Mouse (Mus musculus): ENCODE measurements around the gene Nsun5.
"Not testable (repeated sequence)": the region's sequence is repeated elsewhere in the genome, so short reads cannot be mapped to it uniquely, and the experiment has no call there.

Nsun5 gene

GRCm38 (mm10) chr5:135369787-135370654, at the start of gene Nsun5:
Gene Nsun5, plus strand, starts transcription at chr5:135369953.
- DNase-seq = peak; percentile 91 to 95

GRCm38 (mm10) chr5:135322197-135322596, 47.6 kb upstream of the Nsun5 start:
- DNase-seq = no peak

- DNase-seq = no peak
These were observed 43.6 kb upstream of the Nsun5 start for GRCm38 (mm10) chr5:135326121-135326659.

GRCm38 (mm10) chr5:135329471-135329870, 40.3 kb upstream of the Nsun5 start:
- no peak for DNase-seq

DNA sequence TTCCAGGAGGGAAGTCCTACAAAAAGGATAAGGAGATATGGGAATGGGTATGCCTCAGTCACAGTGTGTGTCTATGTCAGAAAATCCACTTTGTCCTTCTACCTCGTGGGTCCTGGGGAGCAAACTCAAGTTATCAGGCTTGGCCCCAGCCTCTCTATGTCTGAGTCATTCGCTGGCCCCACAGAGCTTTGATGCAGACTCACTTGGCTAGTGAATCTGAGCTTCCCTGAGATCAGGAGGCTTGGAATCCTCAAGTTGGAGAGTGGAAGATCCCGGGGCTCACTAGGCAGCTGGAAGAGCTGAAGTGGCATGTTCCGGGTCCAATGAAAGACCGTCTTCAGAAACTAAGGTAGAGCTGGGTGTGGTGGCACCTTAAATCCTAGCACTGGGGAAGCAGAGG, 39.6 kb upstream of the Nsun5 start:
- no peak for DNase-seq

DNA sequence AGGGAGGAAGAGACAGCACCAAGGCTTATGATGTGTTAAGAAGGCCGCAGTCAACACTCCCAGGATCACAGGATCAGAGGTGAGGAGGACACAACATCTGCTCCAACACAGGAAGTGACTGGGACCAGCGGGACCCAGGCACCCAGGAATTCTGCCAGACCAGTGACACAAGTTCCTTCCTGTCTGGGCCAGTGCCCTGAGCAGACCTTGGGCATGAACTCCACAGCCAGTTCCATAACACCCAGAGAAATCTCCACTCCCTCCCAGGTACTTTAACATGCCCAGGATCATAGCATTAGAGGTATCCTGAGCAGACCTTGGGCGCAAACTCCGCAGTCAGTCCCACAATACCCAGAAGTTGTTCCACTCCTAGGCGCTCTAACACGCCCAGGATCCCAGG, 38.6 kb upstream of the Nsun5 start:
- DNase-seq = no peak

- peak; percentile 2 to 17 for DNase-seq
These were observed 32.2 kb upstream of the Nsun5 start for GRCm38 (mm10) chr5:135337575-135337974.

GRCm38 (mm10) chr5:135345989-135346388, 23.8 kb upstream of the Nsun5 start:
- no peak for DNase-seq

- no peak for DNase-seq
These were observed 23.3 kb upstream of the Nsun5 start for GRCm38 (mm10) chr5:135346430-135346829.

DNA sequence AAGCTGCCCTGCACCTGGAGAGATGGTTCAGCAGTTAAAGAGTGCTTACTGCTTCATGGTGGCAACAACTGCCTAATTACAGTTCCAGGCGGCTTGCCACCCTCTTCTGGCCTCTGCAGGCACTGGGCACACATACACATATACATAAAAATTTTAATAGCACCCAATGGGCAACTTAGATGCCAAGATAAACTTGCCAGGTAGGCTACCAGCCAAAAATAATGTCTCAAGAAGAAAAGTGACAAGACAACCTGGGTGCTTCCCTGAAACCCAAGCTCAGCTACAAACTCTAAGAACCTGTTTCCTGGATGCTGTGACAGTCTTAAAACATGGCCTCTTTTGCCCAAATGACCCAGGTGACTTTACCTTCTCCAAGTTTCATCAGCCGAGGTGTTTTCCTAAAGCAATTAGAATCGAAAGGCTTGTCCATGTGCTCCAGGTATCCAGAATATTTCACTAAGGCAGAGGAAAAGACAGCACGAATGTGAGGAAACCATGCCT, 22.2 kb upstream of the Nsun5 start:
- no peak for DNase-seq

GRCm38 (mm10) chr5:135349862-135350261, 19.9 kb upstream of the Nsun5 start, which contains the start of gene Fkbp6:
Gene Fkbp6, minus strand, starts transcription at chr5:135350044.
- DNase-seq = no peak

DNA sequence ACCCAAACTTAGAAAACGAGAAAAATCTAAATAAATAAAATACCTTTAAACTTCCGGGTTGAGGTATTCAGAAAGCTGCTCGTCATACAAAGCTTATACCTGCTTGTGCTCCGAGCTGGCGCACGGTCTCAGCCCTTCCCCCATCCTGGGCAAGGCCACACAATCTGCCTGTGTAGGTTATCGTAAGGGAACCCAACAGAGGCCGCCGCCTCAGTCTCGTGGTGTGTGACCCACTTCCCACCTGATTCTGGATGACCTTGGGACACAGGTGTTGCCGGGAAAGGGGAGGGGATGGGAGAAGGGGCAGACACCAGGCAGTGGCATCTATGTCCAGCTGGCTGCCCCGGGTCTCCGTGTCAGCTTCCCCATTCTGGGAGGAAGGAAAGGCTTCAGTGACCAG, 18.1 kb upstream of the Nsun5 start:
- no peak for DNase-seq

DNA sequence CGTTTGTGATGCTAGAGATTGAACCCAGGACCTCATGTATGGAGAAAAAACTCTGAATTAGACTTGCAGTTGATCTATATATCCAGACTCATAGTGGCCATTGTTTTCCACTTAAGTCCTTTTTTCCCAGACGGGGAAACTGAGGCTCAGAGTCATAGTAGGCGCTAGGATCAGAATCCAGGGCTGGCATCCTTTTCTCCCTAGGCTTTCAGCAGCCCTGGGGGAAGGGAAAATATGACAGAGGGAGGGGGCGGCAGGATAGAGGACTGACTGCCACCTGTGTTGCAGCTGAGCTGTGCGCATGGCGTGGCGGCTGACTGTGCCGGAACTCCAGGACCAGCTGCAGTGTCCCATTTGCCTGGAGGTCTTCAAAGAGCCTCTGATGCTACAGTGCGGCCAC, 16.8 kb upstream of the Nsun5 start, which contains the start of gene Trim50:
Gene Trim50 (plus strand): TSS at position 301 of the 400 bp plus-strand sequence.
- DNase-seq = no peak

DNA sequence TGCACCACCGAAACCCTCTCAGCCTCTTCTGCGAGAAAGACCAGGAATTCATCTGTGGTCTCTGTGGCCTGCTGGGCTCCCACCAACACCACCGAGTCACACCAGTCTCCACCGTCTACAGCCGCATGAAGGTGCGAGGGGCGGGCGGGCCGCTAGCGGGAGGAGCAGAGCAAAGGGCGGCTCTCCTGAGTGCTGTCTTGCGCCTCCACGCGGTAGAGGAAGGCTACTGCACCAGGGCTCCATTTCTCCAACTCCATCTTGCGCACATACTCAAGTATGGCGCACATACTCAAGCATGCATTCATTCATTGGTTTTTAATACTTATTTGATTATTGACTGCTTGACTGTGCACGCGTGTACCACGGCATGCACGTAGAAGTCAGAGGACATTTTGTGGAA, 16.2 kb upstream of the Nsun5 start:
- no peak for DNase-seq

DNA sequence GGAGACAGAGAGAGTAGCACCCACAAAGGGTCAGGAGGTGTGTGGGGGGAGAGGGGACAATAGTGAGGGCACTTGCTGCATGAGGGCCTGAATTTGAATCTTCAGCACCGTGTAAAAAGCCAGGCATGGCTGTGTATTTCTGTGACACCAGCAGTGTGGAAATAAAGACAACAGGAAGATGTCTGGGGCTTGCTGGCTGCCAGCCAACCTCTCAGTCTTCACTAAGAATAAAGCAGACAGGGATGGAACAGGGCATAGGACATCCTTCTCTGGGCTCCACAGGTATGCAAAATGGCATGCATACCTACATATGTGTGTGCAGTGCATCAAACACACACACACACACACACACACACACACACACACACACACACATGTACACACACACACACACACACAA, 13.7 kb upstream of the Nsun5 start:
- DNase-seq = no peak

DNA sequence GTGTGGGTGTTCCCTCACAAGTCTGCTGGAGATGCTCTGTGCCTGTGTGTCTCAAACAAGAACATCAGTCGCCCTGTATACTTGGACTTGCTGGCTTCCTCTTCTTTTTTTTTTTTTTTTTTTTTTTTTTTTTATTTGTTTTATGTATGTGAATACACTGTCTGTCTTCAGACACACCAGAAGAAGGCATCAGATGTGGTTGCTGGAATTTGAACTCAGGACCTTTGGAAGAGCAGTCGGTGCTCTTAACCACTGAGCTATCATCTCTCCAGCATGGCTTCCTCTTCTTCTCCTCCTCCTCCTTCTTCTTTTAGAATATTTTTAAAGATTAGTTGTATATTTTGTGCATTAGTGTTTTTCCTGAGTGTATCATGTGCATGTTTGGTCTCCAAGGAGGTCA, 12.2 kb upstream of the Nsun5 start:
- peak in 1 of 2 experiments; percentile 26 for DNase-seq

DNA sequence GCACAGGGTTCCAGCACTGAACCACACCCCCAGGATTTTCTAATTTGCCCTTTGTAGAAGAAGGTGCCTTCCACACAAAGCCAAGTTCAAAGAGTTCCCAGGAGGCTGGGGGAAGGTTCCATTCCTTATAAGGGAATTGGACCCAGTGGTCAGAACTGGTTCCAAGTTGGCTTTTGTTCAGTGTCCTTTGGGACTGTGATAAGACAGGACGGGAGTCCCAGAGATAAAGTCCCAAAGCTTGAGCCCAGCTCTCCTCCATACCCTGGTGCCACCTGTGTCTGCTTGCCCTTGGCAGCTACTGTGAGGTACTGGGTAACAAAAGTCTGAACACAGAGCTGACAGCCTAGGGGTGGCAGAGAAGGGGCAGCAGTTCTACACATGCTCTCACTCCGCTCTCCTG, 10.0 kb upstream of the Nsun5 start:
- no peak for DNase-seq

DNA sequence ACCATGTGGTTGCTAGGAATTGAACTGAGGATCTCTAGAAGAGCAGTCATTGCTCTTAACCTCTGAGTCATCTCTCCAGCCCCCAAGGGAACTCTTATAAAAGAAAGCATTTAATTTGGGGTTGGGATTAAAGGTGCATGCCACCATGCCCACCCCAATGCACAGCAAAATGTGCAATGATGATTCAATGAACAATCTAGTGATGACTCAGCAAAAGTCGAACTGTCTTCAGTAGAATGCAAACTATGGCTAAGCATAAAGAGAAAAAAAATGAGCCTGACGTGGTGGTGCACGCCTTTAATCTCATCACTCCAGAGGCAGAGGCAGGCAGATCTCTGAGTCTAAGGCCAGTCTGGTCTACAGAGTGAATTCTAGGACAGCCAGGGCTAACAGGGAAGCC, 7.2 kb upstream of the Nsun5 start:
- DNase-seq = no peak

- DNase-seq = peak in 1 of 2 experiments; percentile 19
These were observed 6.2 kb upstream of the Nsun5 start for GRCm38 (mm10) chr5:135363540-135363939.

- no peak for DNase-seq
These were observed 1.9 kb upstream of the Nsun5 start for GRCm38 (mm10) chr5:135367841-135368240.

DNA sequence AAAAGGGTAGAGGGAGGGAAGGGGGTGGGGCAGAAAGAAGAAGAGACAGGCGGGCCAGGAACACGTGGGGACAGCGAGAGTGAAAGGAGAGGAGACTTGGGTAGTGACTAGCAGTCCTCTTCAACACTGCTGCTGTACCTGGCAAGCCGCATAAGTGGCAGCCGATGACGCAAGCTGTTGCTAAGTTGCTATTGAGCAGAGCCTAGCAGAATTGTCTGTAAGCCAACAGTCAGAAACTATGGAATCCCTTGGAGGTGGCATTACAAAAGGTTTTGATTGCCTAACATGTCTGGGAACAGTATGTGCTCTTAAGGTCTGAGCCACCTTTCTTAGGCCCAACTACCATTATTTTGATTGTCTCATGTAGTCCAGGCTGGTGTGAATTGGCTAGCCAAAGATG, 1.4 kb upstream of the Nsun5 start:
- DNase-seq = no peak

GRCm38 (mm10) chr5:135369196-135369595, 557 bp upstream of the Nsun5 start:
- DNase-seq = not testable (repeated sequence)

DNA sequence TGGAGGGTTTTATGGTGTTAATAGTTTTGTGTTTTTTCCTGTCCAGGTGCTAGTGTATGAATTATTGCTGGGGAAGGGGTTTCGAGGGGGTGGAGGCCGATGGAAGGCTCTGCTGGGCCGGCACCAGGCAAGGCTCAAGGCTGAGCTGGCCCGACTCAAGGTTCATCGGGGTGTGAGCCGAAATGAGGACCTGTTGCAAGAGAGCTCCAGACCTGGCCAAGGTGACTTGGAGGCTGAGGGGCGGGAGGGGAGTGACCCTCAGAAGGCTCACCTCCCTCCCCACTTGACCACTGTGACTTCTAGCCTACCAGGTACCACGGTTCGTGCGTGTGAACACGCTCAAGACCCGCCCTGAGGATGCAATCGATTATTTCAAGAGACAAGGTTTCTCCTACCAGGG, 1.4 kb downstream of the Nsun5 start:
- DNase-seq = no peak

DNA sequence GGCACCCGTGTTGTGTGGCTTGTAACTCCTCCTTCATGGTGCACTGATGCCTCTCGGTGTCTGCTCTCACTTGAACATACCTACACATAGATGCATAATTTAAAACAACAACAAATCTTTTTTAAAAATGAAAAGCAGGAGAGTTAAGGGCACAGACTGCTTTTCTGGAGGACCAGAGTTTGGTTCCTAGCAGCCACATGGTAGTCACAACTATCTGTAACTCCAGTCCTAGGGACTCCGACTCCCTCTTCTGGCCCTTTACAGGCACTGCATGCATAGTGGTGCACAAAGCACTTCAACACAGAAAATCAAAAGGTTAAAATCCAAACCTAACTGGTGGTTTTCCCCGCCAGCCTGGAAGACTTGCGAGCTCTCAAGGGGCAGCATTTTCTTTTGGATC, 3.8 kb downstream of the Nsun5 start:
- no peak for DNase-seq
